Mouse (Mus musculus) brain, adult 2 months (tissue): ENCODE measurements around the gene Gm10644.
A peak's percentile ranks its signal among the peaks of the same experiment; 100 is the strongest.

Experiments used
- DNase-seq: peaks from one replicate; pipeline ENCODE4 v3.0.0; 2011; ENCODE audit warnings: low read depth, low spot score

Gm10644 gene

GRCm38 (mm10) chr8:83898456-83898855 is 56.5 kb downstream of the Gm10644 start:
- peak; percentile 93 for DNase-seq

- DNase-seq, result peak; percentile 87
These were observed 57.8 kb downstream of the Gm10644 start for GRCm38 (mm10) chr8:83897211-83897610.

- no peak for DNase-seq
These were observed 58.5 kb downstream of the Gm10644 start for GRCm38 (mm10) chr8:83896461-83896860.

GRCm38 (mm10) chr8:83895894-83896293 is 59.1 kb downstream of the Gm10644 start:
- peak; percentile 87 for DNase-seq

GRCm38 (mm10) chr8:83893915-83894314 is 61.1 kb downstream of the Gm10644 start:
- DNase-seq, result peak; percentile 87

- no peak for DNase-seq
These were observed 62.9 kb downstream of the Gm10644 start for GRCm38 (mm10) chr8:83892061-83892460.

GRCm38 (mm10) chr8:83888409-83888808 is 66.6 kb downstream of the Gm10644 start:
- DNase-seq, result peak; percentile 61
